Mouse (Mus musculus) MEL (cell line): ENCODE results near the gene Stox1. TPM values are rescaled to one million over a fixed set of nuclear protein-coding genes. Genes with fewer than 3 reads are reported as not detected.

ENCODE experiments used
- DNase-seq: peaks from one replicate; pipeline ENCODE4 v3.0.0; 2011; ENCODE audit warnings: low read depth, low spot score
- H3K27ac ChIP-seq: 2 replicates; pipeline ENCODE4 v1.5.1; 2012; ENCODE audit warnings: low read depth, mild to moderate bottlenecking, control low read depth, low read length, moderate library complexity; ENCODE audit not compliant: control insufficient read depth
- H3K27me3 ChIP-seq, 2 experiments: fragments of 150-350 bp in 1 of 2; sonication (generic) in 1 of 2; 2 replicates each; pipeline ENCODE4 v1.6.1; 2012; ENCODE audit warnings: low read length in 2 of 2, mild to moderate bottlenecking in 2 of 2, improper control_type of control experiment in 1 of 2, moderate library complexity in 1 of 2; ENCODE audit not compliant: insufficient read depth in 2 of 2, control insufficient read depth in 1 of 2
- H3K36me3 ChIP-seq, 2 experiments: 2 replicates each; pipeline ENCODE4 v1.6.1; 2012 to 2014; ENCODE audit warnings: low read length in 2 of 2, improper control_type of control experiment in 1 of 2, inconsistent platforms in 1 of 2, mild to moderate bottlenecking in 1 of 2; ENCODE audit not compliant: insufficient read depth in 2 of 2, control insufficient read depth in 1 of 2
- H3K4me1 ChIP-seq, 2 experiments: fragments of 150-350 bp in 1 of 2; sonication (generic) in 1 of 2; 2 replicates each; pipeline ENCODE4 v1.6.1; 2012; ENCODE audit warnings: low read length in 2 of 2, improper control_type of control experiment in 1 of 2, mild to moderate bottlenecking in 1 of 2; ENCODE audit not compliant: insufficient read depth in 2 of 2, control insufficient read depth in 1 of 2
- H3K4me3 ChIP-seq, 2 experiments: fragments of 150-350 bp in 1 of 2; sonication (generic) in 1 of 2; 2 replicates each; pipeline ENCODE4 v1.5.1; 2012; ENCODE audit warnings: low read depth in 2 of 2, low read length in 2 of 2, mild to moderate bottlenecking in 2 of 2, moderate library complexity in 2 of 2, control low read depth in 1 of 2, improper control_type of control experiment in 1 of 2; ENCODE audit not compliant: control insufficient read depth in 1 of 2, insufficient read depth in 1 of 2
- H3K79me2 ChIP-seq: 2 replicates; pipeline ENCODE4 v1.6.1; 2012; ENCODE audit warnings: mild to moderate bottlenecking, low read length, moderate library complexity; ENCODE audit not compliant: control insufficient read depth, poor library complexity, insufficient read depth
- H3K9ac ChIP-seq: 2 replicates; pipeline ENCODE4 v1.6.1; 2012; ENCODE audit warnings: low read depth, mild to moderate bottlenecking, control low read depth, low read length, moderate library complexity; ENCODE audit not compliant: control insufficient read depth, poor library complexity, severe bottlenecking
- H3K9me3 ChIP-seq: fragments of 150-350 bp; sonication (generic); replicated peaks from 2 replicates; pipeline ENCODE4 v1.6.1; 2012; ENCODE audit warnings: mild to moderate bottlenecking, low read length, improper control_type of control experiment, moderate library complexity; ENCODE audit not compliant: insufficient read depth
- BHLHE40 ChIP-seq: IDR thresholded peaks from 2 replicates; pipeline ENCODE4 v1.6.1; 2012; ENCODE audit warnings: low read depth, mild to moderate bottlenecking, inconsistent platforms, low read length, improper control_type of control experiment, borderline replicate concordance
- CHD1 ChIP-seq: IDR thresholded peaks from 2 replicates; pipeline ENCODE4 v1.6.1; 2012; ENCODE audit warnings: low read depth, mild to moderate bottlenecking, inconsistent platforms, low read length, improper control_type of control experiment
- CHD2 ChIP-seq: IDR thresholded peaks from 2 replicates; pipeline ENCODE4 v1.6.1; 2011; ENCODE audit warnings: low read length, improper control_type of control experiment
- CTCF ChIP-seq, 3 experiments: IDR thresholded peaks in 2 of 3; conservative IDR thresholded peaks in 1 of 3; 2 replicates each; pipeline ENCODE4 v1.5.1; 2011 to 2012; ENCODE audit warnings: low read length in 3 of 3, low read depth in 2 of 3, mild to moderate bottlenecking in 2 of 3, improper control_type of control experiment in 1 of 3, inconsistent platforms in 1 of 3, mixed read lengths in 1 of 3, moderate library complexity in 1 of 3; ENCODE audit not compliant: control insufficient read depth in 1 of 3, insufficient read depth in 1 of 3, poor library complexity in 1 of 3, severe bottlenecking in 1 of 3
- E2F4 ChIP-seq: IDR thresholded peaks from 2 replicates; pipeline ENCODE4 v1.6.1; 2011; ENCODE audit warnings: low read depth, low read length, improper control_type of control experiment, borderline replicate concordance
- ELF1 ChIP-seq: IDR thresholded peaks from 2 replicates; pipeline ENCODE4 v1.6.1; 2014; ENCODE audit warnings: low read depth, mild to moderate bottlenecking, inconsistent platforms, low read length, improper control_type of control experiment, moderate library complexity
- EP300 ChIP-seq, 2 experiments: IDR thresholded peaks; 2 replicates each; pipeline ENCODE4 v1.6.1; 2011; ENCODE audit warnings: improper control_type of control experiment in 2 of 2, low read length in 2 of 2, low read depth in 1 of 2, mild to moderate bottlenecking in 1 of 2
- GABPA ChIP-seq: IDR thresholded peaks from 2 replicates; pipeline ENCODE4 v1.6.1; 2012; ENCODE audit warnings: low read depth, mild to moderate bottlenecking, inconsistent platforms, low read length, improper control_type of control experiment, moderate library complexity
- GATA1 ChIP-seq: IDR thresholded peaks from 2 replicates; pipeline ENCODE4 v1.6.1; 2011; ENCODE audit warnings: low read depth, low read length, improper control_type of control experiment
- JUND ChIP-seq: IDR thresholded peaks from 2 replicates; pipeline ENCODE4 v1.6.1; 2011; ENCODE audit warnings: low read depth, mild to moderate bottlenecking, improper control_type of control experiment, low read length
- KAT2A ChIP-seq: conservative IDR thresholded peaks from 2 replicates; pipeline ENCODE4 v1.6.1; 2012; ENCODE audit warnings: low read depth, low read length, improper control_type of control experiment, inconsistent platforms
- MAZ ChIP-seq: IDR thresholded peaks from 2 replicates; pipeline ENCODE4 v1.6.1; 2012; ENCODE audit warnings: low read depth, mild to moderate bottlenecking, inconsistent platforms, low read length, improper control_type of control experiment
- MEF2A ChIP-seq: IDR thresholded peaks from 2 replicates; pipeline ENCODE4 v1.6.1; 2014; ENCODE audit warnings: low read depth, mild to moderate bottlenecking, inconsistent platforms, low read length, improper control_type of control experiment; ENCODE audit not compliant: poor library complexity, insufficient replicate concordance, severe bottlenecking; ENCODE audit errors: extremely low read depth
- MXI1 ChIP-seq: IDR thresholded peaks from 2 replicates; pipeline ENCODE4 v1.6.1; 2011; ENCODE audit warnings: mild to moderate bottlenecking, low read depth, low read length, improper control_type of control experiment
- MYB ChIP-seq: IDR thresholded peaks from 2 replicates; pipeline ENCODE4 v1.6.1; 2011; ENCODE audit warnings: mild to moderate bottlenecking, low read depth, low read length, improper control_type of control experiment
- MYC ChIP-seq: IDR thresholded peaks from 2 replicates; pipeline ENCODE4 v1.6.1; 2011; ENCODE audit warnings: low read depth, mild to moderate bottlenecking, low read length, improper control_type of control experiment, moderate library complexity
- NELFE ChIP-seq: IDR thresholded peaks from 2 replicates; pipeline ENCODE4 v1.6.1; 2011; ENCODE audit warnings: low read depth, low read length, improper control_type of control experiment
- POLR2A ChIP-seq, 2 experiments: IDR thresholded peaks; 2 replicates each; pipeline ENCODE4 v1.6.1; 2011 to 2012; ENCODE audit warnings: low read length in 2 of 2, mild to moderate bottlenecking in 2 of 2, control low read depth in 1 of 2, improper control_type of control experiment in 1 of 2, low read depth in 1 of 2, moderate library complexity in 1 of 2; ENCODE audit not compliant: control insufficient read depth in 1 of 2, insufficient read depth in 1 of 2, poor library complexity in 1 of 2
- POLR2AphosphoS5 ChIP-seq: IDR thresholded peaks from 2 replicates; pipeline ENCODE4 v1.6.1; 2012; ENCODE audit warnings: low read depth, borderline replicate concordance, mild to moderate bottlenecking, inconsistent platforms, low read length, moderate library complexity, mixed read lengths
- RAD21 ChIP-seq: IDR thresholded peaks from 2 replicates; pipeline ENCODE4 v1.6.1; 2011; ENCODE audit warnings: mild to moderate bottlenecking, low read depth, low read length, improper control_type of control experiment
- RCOR1 ChIP-seq: IDR thresholded peaks from 2 replicates; pipeline ENCODE4 v1.6.1; 2012; ENCODE audit warnings: low read depth, mild to moderate bottlenecking, inconsistent platforms, low read length, improper control_type of control experiment
- SIN3A ChIP-seq: IDR thresholded peaks from 2 replicates; pipeline ENCODE4 v1.6.1; 2012; ENCODE audit warnings: low read length, improper control_type of control experiment, inconsistent platforms
- SMC3 ChIP-seq: IDR thresholded peaks from 2 replicates; pipeline ENCODE4 v1.6.1; 2011; ENCODE audit warnings: low read depth, low read length, improper control_type of control experiment
- TBP ChIP-seq: IDR thresholded peaks from 2 replicates; pipeline ENCODE4 v1.8.0; 2011; ENCODE audit warnings: low read depth, low read length, improper control_type of control experiment
- USF1 ChIP-seq: IDR thresholded peaks from 2 replicates; pipeline ENCODE4 v1.6.1; 2014; ENCODE audit warnings: low read depth, mild to moderate bottlenecking, inconsistent platforms, low read length, improper control_type of control experiment, moderate library complexity
- USF2 ChIP-seq, 2 experiments: IDR thresholded peaks; 2 replicates each; pipeline ENCODE4 v1.6.1; 2011 to 2012; ENCODE audit warnings: improper control_type of control experiment in 2 of 2, low read length in 2 of 2, borderline replicate concordance in 1 of 2, inconsistent platforms in 1 of 2, low read depth in 1 of 2, mild to moderate bottlenecking in 1 of 2; ENCODE audit not compliant: insufficient read depth in 1 of 2
- ZKSCAN1 ChIP-seq: IDR thresholded peaks from 2 replicates; pipeline ENCODE4 v1.6.1; 2012; ENCODE audit warnings: low read depth, mild to moderate bottlenecking, inconsistent platforms, low read length, improper control_type of control experiment, moderate library complexity
- ZMIZ1 ChIP-seq: IDR thresholded peaks from 2 replicates; pipeline ENCODE4 v1.6.1; 2012; ENCODE audit warnings: low read depth, mild to moderate bottlenecking, inconsistent platforms, low read length, improper control_type of control experiment, moderate library complexity
- polyA plus RNA-seq, 2 experiments: library from polyadenylated mRNA; stranded (reverse) in 1 of 2; unstranded in 1 of 2; fragments of >175 nt in 1 of 2; fragments of >200 nt in 1 of 2; gene quantifications; 2 replicates each; pipeline versions ENCODE4 v1.2.1 to v1.2.4; 2012; ENCODE audit warnings: low replicate concordance in 2 of 2, low read depth in 1 of 2; ENCODE audit not compliant: insufficient read length in 2 of 2, insufficient read depth in 1 of 2, missing spikeins in 1 of 2
- total RNA-seq: library from RNA; depleted of rRNA; stranded (reverse); fragments of 300-350 nt; gene quantifications from 2 replicates; pipeline ENCODE4 v1.2.3, GENCODE M21; 2012

Stox1 gene
- total and polyA plus RNA-seq, 3 experiments, result not detected

GRCm38 (mm10) chr10:62668463-62668862, 57.5 kb downstream of the Stox1 start:
- H3K36me3 ChIP-seq, result no peaks in the 10 kb centered on the region
- H3K79me2 ChIP-seq, result no peaks in the 10 kb centered on the region
- no peaks in the 10 kb centered on the region for H3K9me3 ChIP-seq
- H3K4me3 ChIP-seq, result no peak overlapping the region
- peaks cover 0 to 8% of the 10 kb centered on the region in 2 experiments; a peak in 2 of 4 replicates for H3K27me3 ChIP-seq
- no peak overlapping the region for H3K9ac ChIP-seq
- TF ChIP-seq ZMIZ1 (no peak), MAZ (no peak), USF1 (no peak), MYC (no peak), GABPA (no peak), CHD2 (no peak), CTCF (IDR thresholded peaks at IDR 0.05 in 2 of 3, conservative IDR thresholded peaks at IDR 0.05 in 1 of 3; ENCODE audit: control insufficient read depth in 1 of 3, insufficient read depth in 1 of 3, low read depth in 2 of 3, low read length in 3 of 3, poor library complexity in 1 of 3, severe bottlenecking in 1 of 3) (no peak), SMC3 (no peak), USF2 (IDR thresholded peaks at IDR 0.05; ENCODE audit: borderline replicate concordance in 1 of 2, insufficient read depth in 1 of 2, low read depth in 1 of 2, low read length in 2 of 2) (no peak), JUND (no peak), RCOR1 (no peak), TBP (no peak), POLR2AphosphoS5 (no peak), CHD1 (no peak), ZKSCAN1 (no peak), POLR2A (IDR thresholded peaks at IDR 0.05; ENCODE audit: control insufficient read depth in 1 of 2, insufficient read depth in 1 of 2, low read depth in 1 of 2, low read length in 2 of 2, poor library complexity in 1 of 2) (no peak)
- TF ChIP-seq, all 39 proteins: peak for 0
- Histone ChIP-seq H3K27ac (no peak overlapping the region), H3K4me1 (0 out of 4 replicates have a peak, but pooled peaks cover 0 to 6% of the 10 kb centered on the region in 2 experiments)
- DNase-seq, result no peak

- Histone ChIP-seq H3K27me3 (peaks cover 0 to 8% of the 10 kb centered on the region in 2 experiments; a peak in 3 of 4 replicates), H3K79me2 (no peaks in the 10 kb centered on the region), H3K36me3 (no peaks in the 10 kb centered on the region), H3K9me3 (no peaks in the 10 kb centered on the region), H3K4me1 (0 out of 4 replicates have a peak, but pooled peaks cover 0 to 6% of the 10 kb centered on the region in 2 experiments), H3K27ac (no peak overlapping the region), H3K9ac (no peak overlapping the region), H3K4me3 (no peak overlapping the region)
- DNase-seq, result peak; percentile 57
- no peak for TF ChIP-seq CHD1
- no peak for TF ChIP-seq TBP
- no peak for TF ChIP-seq USF2 (IDR thresholded peaks at IDR 0.05; ENCODE audit: borderline replicate concordance in 1 of 2, insufficient read depth in 1 of 2, low read depth in 1 of 2, low read length in 2 of 2)
- no peak for TF ChIP-seq NELFE
- TF ChIP-seq POLR2AphosphoS5, result no peak
- TF ChIP-seq MYB, result no peak
- TF ChIP-seq RAD21, result no peak
- TF ChIP-seq MXI1, result no peak
- no peak for TF ChIP-seq POLR2A (IDR thresholded peaks at IDR 0.05; ENCODE audit: control insufficient read depth in 1 of 2, insufficient read depth in 1 of 2, low read depth in 1 of 2, low read length in 2 of 2, poor library complexity in 1 of 2)
- TF ChIP-seq CTCF (IDR thresholded peaks at IDR 0.05 in 2 of 3, conservative IDR thresholded peaks at IDR 0.05 in 1 of 3; ENCODE audit: control insufficient read depth in 1 of 3, insufficient read depth in 1 of 3, low read depth in 2 of 3, low read length in 3 of 3, poor library complexity in 1 of 3, severe bottlenecking in 1 of 3), result no peak
- no peak for TF ChIP-seq GABPA
- no peak for TF ChIP-seq E2F4
- TF ChIP-seq ZMIZ1, result no peak
- peak; percentile 14; the same call in 1 of the 2 replicates for TF ChIP-seq BHLHE40
- TF ChIP-seq MEF2A, result no peak
- TF ChIP-seq SIN3A, result no peak
- no peak for TF ChIP-seq USF1
- TF ChIP-seq KAT2A, result no peak
- TF ChIP-seq ZKSCAN1, result no peak
- peak; percentile 47 to 57; a peak in 3 of 4 replicates for TF ChIP-seq EP300 (IDR thresholded peaks at IDR 0.05; ENCODE audit: low read depth in 1 of 2, low read length in 2 of 2)
- no peak for TF ChIP-seq JUND
- TF ChIP-seq ELF1, result no peak
- TF ChIP-seq MYC, result 0 out of 2 replicates have a peak, but pooled peaks have one; percentile 32
- TF ChIP-seq MAZ, result no peak
- TF ChIP-seq GATA1, result peak; percentile 83
Observed at GRCm38 (mm10) chr10:62668043-62668442, 57.9 kb downstream of the Stox1 start.
